Mouse (Mus musculus): Measurements from ENCODE around the gene Capn5. TPM values are rescaled to one million over a fixed set of nuclear protein-coding genes. Genes with fewer than 3 reads are reported as not detected.

Capn5 gene
- total RNA-seq, 2 experiments from 2014 or later, result 37.3 to 41.4 TPM

- peak; percentile 75 to 79 for DNase-seq (ENCODE audit: low spot score in 2 of 2)
- intact Hi-C loops (cut with DNase I), result loop anchor here (2.0 to 10.0 kb wide), 3 partner anchors 35 to 279 kb away; no protein-coding TSS in a partner anchor
These were observed 22.4 kb downstream of the Capn5 start for GRCm38 (mm10) chr7:98155546-98156279.

GRCm38 (mm10) chr7:98153892-98154291 lies 24.2 kb downstream of the Capn5 start:
- intact Hi-C loops (cut with DNase I), result loop anchor here (2.0 to 10.0 kb wide), 2 partner anchors 37 to 281 kb away; no protein-coding TSS in a partner anchor

GRCm38 (mm10) chr7:98153345-98153744 lies 24.7 kb downstream of the Capn5 start:
- DNase-seq (ENCODE audit: low spot score in 2 of 2), result no peak
- intact Hi-C loops (cut with DNase I), result loop anchor here (10.0 kb wide), 1 partner anchor 281 kb away; no protein-coding TSS in a partner anchor

More at GRCm38 (mm10) chr7:98153892-98154291, 24.2 kb downstream of the Capn5 start:
- DNase-seq (ENCODE audit: low spot score in 2 of 2), result no peak

- intact Hi-C loops (cut with DNase I), result loop anchor here (10.0 kb wide), 1 partner anchor 282 kb away; no protein-coding TSS in a partner anchor
- DNase-seq (ENCODE audit: low spot score in 2 of 2), result no peak
These were observed 25.7 kb downstream of the Capn5 start for GRCm38 (mm10) chr7:98152400-98152799.

- DNase-seq (ENCODE audit: low spot score in 2 of 2), result no peak
- intact Hi-C loops (cut with DNase I), result loop anchor here (10.0 kb wide), 1 partner anchor 284 kb away; no protein-coding TSS in a partner anchor
These were observed 27.5 kb downstream of the Capn5 start for GRCm38 (mm10) chr7:98150525-98150924.

GRCm38 (mm10) chr7:98149802-98150201 lies 28.3 kb downstream of the Capn5 start:
- DNase-seq (ENCODE audit: low spot score in 2 of 2), result no peak
- intact Hi-C loops (cut with DNase I), result loop anchor here (10.0 kb wide), 1 partner anchor 285 kb away; no protein-coding TSS in a partner anchor

GRCm38 (mm10) chr7:98148721-98149407 lies 29.2 kb downstream of the Capn5 start:
- no peak for DNase-seq (ENCODE audit: low spot score in 2 of 2)
- intact Hi-C loops (cut with DNase I), result no loop called here

GRCm38 (mm10) chr7:98147766-98148165 lies 30.3 kb downstream of the Capn5 start:
- intact Hi-C loops (cut with DNase I), result no loop called here
- DNase-seq (ENCODE audit: low spot score in 2 of 2), result no peak

- intact Hi-C loops (cut with DNase I), result no loop called here
- DNase-seq (ENCODE audit: low spot score in 2 of 2), result no peak
These were observed 31.6 kb downstream of the Capn5 start for GRCm38 (mm10) chr7:98146447-98146845.

GRCm38 (mm10) chr7:98145842-98146446 lies 32.1 kb downstream of the Capn5 start:
- peak in 1 of 2 experiments; percentile 49 for DNase-seq (ENCODE audit: low spot score in 2 of 2)
- intact Hi-C loops (cut with DNase I), result no loop called here

GRCm38 (mm10) chr7:98145402-98145801 lies 32.7 kb downstream of the Capn5 start, which contains the start of gene Omp:
TSS of gene Omp (minus strand) at chr7:98145502.
- intact Hi-C loops (cut with DNase I), result no loop called here
- DNase-seq (ENCODE audit: low spot score in 2 of 2), result no peak

GRCm38 (mm10) chr7:98142648-98143047 lies 35.4 kb downstream of the Capn5 start:
- no peak for DNase-seq (ENCODE audit: low spot score in 2 of 2)
- intact Hi-C loops (cut with DNase I), result no loop called here

GRCm38 (mm10) chr7:98142247-98142646 lies 35.8 kb downstream of the Capn5 start:
- no peak for DNase-seq (ENCODE audit: low spot score in 2 of 2)
- intact Hi-C loops (cut with DNase I), result no loop called here

GRCm38 (mm10) chr7:98141206-98141605 lies 36.9 kb downstream of the Capn5 start:
- intact Hi-C loops (cut with DNase I), result no loop called here

GRCm38 (mm10) chr7:98140597-98140996 lies 37.5 kb downstream of the Capn5 start:
- intact Hi-C loops (cut with DNase I), result no loop called here
- no peak for DNase-seq (ENCODE audit: low spot score in 2 of 2)

More at GRCm38 (mm10) chr7:98141206-98141605, 36.9 kb downstream of the Capn5 start:
- DNase-seq (ENCODE audit: low spot score in 2 of 2), result no peak

- no peak for DNase-seq (ENCODE audit: low spot score in 2 of 2)
- intact Hi-C loops (cut with DNase I), result no loop called here
These were observed 38.9 kb downstream of the Capn5 start for GRCm38 (mm10) chr7:98139216-98139615.

GRCm38 (mm10) chr7:98137995-98138394 lies 40.1 kb downstream of the Capn5 start:
- DNase-seq (ENCODE audit: low spot score in 2 of 2), result no peak
- intact Hi-C loops (cut with DNase I), result no loop called here

GRCm38 (mm10) chr7:98137583-98137982 lies 40.5 kb downstream of the Capn5 start:
- intact Hi-C loops (cut with DNase I), result no loop called here
- DNase-seq (ENCODE audit: low spot score in 2 of 2), result no peak

- DNase-seq (ENCODE audit: low spot score in 2 of 2), result no peak
- intact Hi-C loops (cut with DNase I), result no loop called here
These were observed 46.3 kb downstream of the Capn5 start for GRCm38 (mm10) chr7:98131751-98132150.

GRCm38 (mm10) chr7:98125473-98125872 lies 52.6 kb downstream of the Capn5 start:
- intact Hi-C loops (cut with DNase I), result no loop called here
- DNase-seq (ENCODE audit: low spot score in 2 of 2), result no peak

All from left cerebral cortex, postnatal 14 days (tissue).